Mouse (Mus musculus): Measurements from ENCODE around the gene Zhx3. TPM values are rescaled to one million over a fixed set of nuclear protein-coding genes. Genes with fewer than 3 reads are reported as not detected.
A peak's percentile ranks its signal among the peaks of the same experiment; 100 is the strongest.

Gene Zhx3
- polyA plus RNA-seq, 1 experiment from 2014 or later = 9.8 TPM

DNA sequence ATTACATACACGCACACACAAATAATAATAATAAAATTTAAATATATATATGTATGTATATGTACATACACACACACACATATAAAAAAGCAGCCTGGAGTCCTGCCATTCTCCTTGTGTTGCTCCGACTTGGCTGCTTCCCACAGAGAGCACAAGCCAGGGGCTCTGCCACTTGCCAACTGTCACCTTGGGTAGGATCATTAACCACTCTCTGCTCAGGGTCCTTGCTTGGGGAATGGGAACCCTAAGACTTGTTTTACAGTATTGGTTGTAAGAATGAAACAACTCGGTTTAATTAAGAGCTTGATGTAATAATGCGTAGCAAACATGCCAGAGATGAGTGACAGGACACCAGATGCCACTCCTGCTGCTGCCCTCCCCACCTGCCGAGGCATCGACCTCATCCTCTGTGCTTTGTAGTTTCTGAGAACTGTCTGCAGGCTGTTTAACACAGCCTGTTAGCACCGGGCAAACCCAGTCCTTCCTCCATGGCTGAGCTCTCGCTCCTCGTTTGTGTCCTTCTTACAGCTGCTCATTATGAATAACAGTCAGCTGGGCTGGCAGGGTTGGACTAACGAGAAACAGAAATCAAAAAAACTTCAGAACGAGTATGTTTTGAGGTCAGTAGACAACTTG, 132.2 kb downstream of the Zhx3 start:
- peaks cover 9% of the 10 kb centered on the region; the same call in 1 of the 2 replicates for H3K4me1 ChIP-seq (ENCODE audit: control insufficient read depth, insufficient read depth, low read length)
- WGBS = 77% methylated on average over 11 of the region's 11 CpGs

DNA sequence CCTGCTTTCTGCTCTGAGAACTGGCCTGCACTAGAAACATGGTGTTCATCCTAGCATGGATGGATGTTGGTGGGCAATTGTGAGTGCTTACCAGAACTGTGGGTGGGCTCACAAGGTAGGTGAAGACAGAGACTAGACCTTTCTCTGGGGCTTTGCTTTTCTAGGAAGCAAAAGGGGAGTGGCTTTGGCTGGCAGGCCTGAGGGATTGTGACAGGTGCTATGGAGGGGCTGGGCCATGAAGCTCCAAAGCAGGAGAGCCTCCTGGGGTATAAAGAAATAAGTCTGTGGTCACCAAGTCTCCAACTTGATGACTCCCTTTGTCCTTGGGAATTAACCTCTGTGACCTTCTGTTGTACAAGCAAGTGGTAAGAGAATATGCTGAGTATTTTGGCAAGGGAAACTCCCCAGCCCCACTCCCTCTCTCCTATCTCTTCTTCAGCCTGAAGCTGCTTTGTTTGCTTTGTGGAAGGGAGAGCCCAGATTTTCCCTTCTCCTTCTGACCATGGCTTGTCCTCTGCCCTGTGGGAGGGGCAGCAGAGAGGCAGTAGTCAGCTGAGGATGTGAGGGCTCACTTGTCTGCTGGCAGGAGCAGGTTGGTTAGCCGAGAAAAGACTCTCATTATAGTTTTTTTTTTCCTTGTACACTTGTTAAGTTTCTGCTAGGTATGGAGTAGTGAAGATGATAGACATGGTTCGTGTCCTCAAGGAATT, 133.0 kb downstream of the Zhx3 start:
- H3K9ac ChIP-seq (replicated peaks; ENCODE audit: low read depth, low read length) = no peak overlapping the region
- ATAC-seq (ENCODE audit: insufficient number of reproducible peaks, insufficient read depth, low FRiP score, low read depth) = no peak
- no peak overlapping the region for H3K27ac ChIP-seq (ENCODE audit: low read length)
- H3K36me3 ChIP-seq (ENCODE audit: control insufficient read depth, insufficient read depth, low read length) = peaks cover 18% of the 10 kb centered on the region
- no peak overlapping the region for H3K4me3 ChIP-seq (ENCODE audit: low read depth, low read length)
- 51% methylated on average over 2 of the region's 2 CpGs for WGBS
- H3K9me3 ChIP-seq (ENCODE audit: control insufficient read depth, low read depth, low read length) = no peaks in the 10 kb centered on the region
- peaks cover 11% of the 10 kb centered on the region; the same call in 1 of the 2 replicates for H3K4me1 ChIP-seq (ENCODE audit: control insufficient read depth, insufficient read depth, low read length)
- H3K27me3 ChIP-seq (ENCODE audit: control insufficient read depth, insufficient read depth, low read length) = no peaks in the 10 kb centered on the region
- H3K4me2 ChIP-seq (replicated peaks; ENCODE audit: low read depth, low read length) = no peak overlapping the region

More for the DNA sequence above, 132.2 kb downstream of the Zhx3 start:
- Histone ChIP-seq H3K27ac (ENCODE audit: low read length) (no peak overlapping the region), H3K4me3 (ENCODE audit: low read depth, low read length) (no peak overlapping the region), H3K36me3 (ENCODE audit: control insufficient read depth, insufficient read depth, low read length) (peaks cover 17% of the 10 kb centered on the region), H3K9ac (replicated peaks; ENCODE audit: low read depth, low read length) (no peak overlapping the region), H3K4me2 (replicated peaks; ENCODE audit: low read depth, low read length) (no peak overlapping the region), H3K27me3 (ENCODE audit: control insufficient read depth, insufficient read depth, low read length) (no peaks in the 10 kb centered on the region), H3K9me3 (ENCODE audit: control insufficient read depth, low read depth, low read length) (no peaks in the 10 kb centered on the region)
- no peak for ATAC-seq (ENCODE audit: insufficient number of reproducible peaks, insufficient read depth, low FRiP score, low read depth)

DNA sequence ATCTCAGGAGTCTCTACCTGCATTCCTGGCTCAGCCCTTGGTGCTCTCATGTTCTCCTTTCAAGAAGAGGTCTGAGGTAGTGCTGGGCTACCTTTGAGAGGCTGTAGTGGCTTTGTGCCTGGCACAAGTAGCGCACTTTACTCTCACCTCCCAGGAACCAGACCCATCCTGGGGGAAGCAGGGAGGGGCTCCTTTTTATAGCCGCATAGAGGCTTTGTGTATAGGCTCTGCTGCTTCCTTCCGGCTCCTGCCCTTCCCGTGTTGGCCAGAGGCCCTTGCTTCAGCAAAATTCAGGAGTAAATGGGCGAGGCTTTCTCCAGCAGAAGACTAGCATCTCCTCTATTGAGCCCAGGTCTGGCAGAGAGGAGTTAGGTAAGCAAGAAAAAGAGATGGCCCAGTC, 134.4 kb downstream of the Zhx3 start:
- Histone ChIP-seq H3K4me3 (ENCODE audit: low read depth, low read length) (no peak overlapping the region), H3K9me3 (ENCODE audit: control insufficient read depth, low read depth, low read length) (no peaks in the 10 kb centered on the region), H3K27me3 (ENCODE audit: control insufficient read depth, insufficient read depth, low read length) (no peaks in the 10 kb centered on the region), H3K9ac (replicated peaks; ENCODE audit: low read depth, low read length) (no peak overlapping the region), H3K4me2 (replicated peaks; ENCODE audit: low read depth, low read length) (no peak overlapping the region), H3K4me1 (ENCODE audit: control insufficient read depth, insufficient read depth, low read length) (peaks cover 26% of the 10 kb centered on the region; the same call in 1 of the 2 replicates), H3K27ac (ENCODE audit: low read length) (0 out of 2 replicates have a peak overlapping the region, but pooled peaks have one; percentile 27), H3K36me3 (ENCODE audit: control insufficient read depth, insufficient read depth, low read length) (peaks cover 11% of the 10 kb centered on the region)
- ATAC-seq (ENCODE audit: insufficient number of reproducible peaks, insufficient read depth, low FRiP score, low read depth) = no peak
- 67% methylated on average over 5 of the region's 5 CpGs for WGBS

DNA sequence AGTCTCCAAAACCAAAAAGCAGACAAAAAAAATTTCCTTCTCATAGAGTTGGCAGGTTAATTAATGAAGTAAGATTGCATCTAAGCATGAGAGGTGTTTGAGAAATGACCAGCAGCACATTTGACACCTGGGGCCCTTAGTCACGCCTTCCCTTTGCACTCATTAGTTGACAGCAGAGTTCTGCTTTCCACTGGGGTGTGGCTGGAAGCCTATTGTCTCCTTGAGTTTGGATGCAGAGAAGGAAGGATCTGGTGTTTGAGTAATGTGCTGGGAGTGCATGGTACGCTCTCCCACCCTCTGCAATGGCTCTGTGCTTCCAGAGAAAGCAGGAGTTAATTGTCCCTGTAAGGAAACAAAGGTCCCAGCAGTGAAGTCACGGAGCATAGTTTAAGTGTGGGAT, 136.3 kb downstream of the Zhx3 start:
- H3K9me3 ChIP-seq (ENCODE audit: control insufficient read depth, low read depth, low read length) = no peaks in the 10 kb centered on the region
- WGBS = 75% methylated on average over 3 of the region's 3 CpGs
- H3K9ac ChIP-seq (replicated peaks; ENCODE audit: low read depth, low read length) = no peak overlapping the region
- H3K27me3 ChIP-seq (ENCODE audit: control insufficient read depth, insufficient read depth, low read length) = no peaks in the 10 kb centered on the region
- H3K36me3 ChIP-seq (ENCODE audit: control insufficient read depth, insufficient read depth, low read length) = peaks cover 11% of the 10 kb centered on the region
- peaks cover 34% of the 10 kb centered on the region; the same call in 1 of the 2 replicates for H3K4me1 ChIP-seq (ENCODE audit: control insufficient read depth, insufficient read depth, low read length)
- H3K4me2 ChIP-seq (replicated peaks; ENCODE audit: low read depth, low read length) = no peak overlapping the region
- no peak overlapping the region for H3K4me3 ChIP-seq (ENCODE audit: low read depth, low read length)
- no peak for ATAC-seq (ENCODE audit: insufficient number of reproducible peaks, insufficient read depth, low FRiP score, low read depth)
- H3K27ac ChIP-seq (ENCODE audit: low read length) = no peak overlapping the region; the same call in 1 of the 2 replicates

DNA sequence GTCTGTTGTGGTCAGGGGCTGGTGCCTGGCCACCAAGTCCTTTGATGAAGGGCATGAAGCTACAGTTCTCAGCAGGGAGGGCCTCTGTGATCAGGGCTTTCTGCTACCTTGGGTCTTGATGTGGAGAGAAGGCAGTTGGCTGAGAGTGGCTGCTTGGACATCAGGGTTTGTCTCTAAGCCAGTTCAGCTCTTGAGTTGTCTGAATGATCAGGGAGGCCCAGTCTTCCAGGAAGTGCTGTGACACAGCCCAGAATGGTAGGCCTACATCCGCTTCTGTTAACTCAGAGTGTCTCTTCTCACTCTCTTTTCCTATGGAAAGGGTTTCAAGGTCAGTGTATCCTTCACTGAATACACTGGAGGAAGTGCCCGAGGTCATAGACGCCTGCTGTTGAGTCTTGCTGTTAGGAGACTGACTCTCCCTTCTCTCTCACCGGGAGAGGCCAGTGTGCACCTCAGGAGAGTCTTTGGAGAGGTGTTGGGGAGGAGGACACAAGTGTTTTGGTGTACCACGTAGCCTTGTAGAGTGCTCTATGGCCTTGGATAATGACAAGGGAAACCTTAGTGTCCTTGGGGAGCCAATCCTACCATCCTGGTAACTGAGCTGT, 137.0 kb downstream of the Zhx3 start:
- no peak overlapping the region for H3K9ac ChIP-seq (replicated peaks; ENCODE audit: low read depth, low read length)
- no peak overlapping the region for H3K4me2 ChIP-seq (replicated peaks; ENCODE audit: low read depth, low read length)
- ATAC-seq (ENCODE audit: insufficient number of reproducible peaks, insufficient read depth, low FRiP score, low read depth) = no peak
- 84% methylated on average over 5 of the region's 5 CpGs for WGBS
- peaks cover 34% of the 10 kb centered on the region; the same call in 1 of the 2 replicates for H3K4me1 ChIP-seq (ENCODE audit: control insufficient read depth, insufficient read depth, low read length)
- H3K27ac ChIP-seq (ENCODE audit: low read length) = no peak overlapping the region; the same call in 1 of the 2 replicates
- no peaks in the 10 kb centered on the region for H3K9me3 ChIP-seq (ENCODE audit: control insufficient read depth, low read depth, low read length)
- H3K27me3 ChIP-seq (ENCODE audit: control insufficient read depth, insufficient read depth, low read length) = no peaks in the 10 kb centered on the region
- H3K36me3 ChIP-seq (ENCODE audit: control insufficient read depth, insufficient read depth, low read length) = peaks cover 11% of the 10 kb centered on the region
- no peak overlapping the region for H3K4me3 ChIP-seq (ENCODE audit: low read depth, low read length)

DNA sequence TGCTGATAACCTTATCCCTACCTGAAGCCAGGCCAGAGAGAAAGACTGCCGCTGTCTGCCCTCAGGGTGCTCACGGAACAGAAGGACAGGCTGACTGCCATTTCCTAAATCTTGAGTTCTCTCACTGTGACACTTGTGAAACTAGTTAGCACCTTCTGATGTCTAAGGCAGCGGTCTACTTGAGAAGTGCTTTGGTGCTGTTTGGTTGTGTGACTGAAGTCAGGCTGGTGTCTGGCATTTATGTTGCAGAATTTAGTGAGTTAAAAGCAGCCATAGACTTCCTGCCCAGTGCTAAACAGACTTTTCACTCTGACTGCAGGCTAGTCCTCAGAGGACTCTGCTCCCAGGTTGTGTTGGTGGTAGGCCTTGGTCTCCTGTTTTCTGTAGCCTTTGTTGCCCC, 138.5 kb downstream of the Zhx3 start:
- Histone ChIP-seq H3K4me3 (ENCODE audit: low read depth, low read length) (no peak overlapping the region; the same call in 1 of the 2 replicates), H3K9ac (replicated peaks; ENCODE audit: low read depth, low read length) (0 out of 2 replicates have a peak overlapping the region, but pooled peaks have one; percentile 14), H3K27me3 (ENCODE audit: control insufficient read depth, insufficient read depth, low read length) (no peaks in the 10 kb centered on the region), H3K27ac (ENCODE audit: low read length) (no peak overlapping the region), H3K4me1 (ENCODE audit: control insufficient read depth, insufficient read depth, low read length) (peaks cover 34% of the 10 kb centered on the region; the same call in 1 of the 2 replicates), H3K9me3 (ENCODE audit: control insufficient read depth, low read depth, low read length) (no peaks in the 10 kb centered on the region), H3K4me2 (replicated peaks; ENCODE audit: low read depth, low read length) (no peak overlapping the region), H3K36me3 (ENCODE audit: control insufficient read depth, insufficient read depth, low read length) (peaks cover 11% of the 10 kb centered on the region)
- 83% methylated on average over 3 of the region's 3 CpGs for WGBS
- ATAC-seq (ENCODE audit: insufficient number of reproducible peaks, insufficient read depth, low FRiP score, low read depth) = no peak

DNA sequence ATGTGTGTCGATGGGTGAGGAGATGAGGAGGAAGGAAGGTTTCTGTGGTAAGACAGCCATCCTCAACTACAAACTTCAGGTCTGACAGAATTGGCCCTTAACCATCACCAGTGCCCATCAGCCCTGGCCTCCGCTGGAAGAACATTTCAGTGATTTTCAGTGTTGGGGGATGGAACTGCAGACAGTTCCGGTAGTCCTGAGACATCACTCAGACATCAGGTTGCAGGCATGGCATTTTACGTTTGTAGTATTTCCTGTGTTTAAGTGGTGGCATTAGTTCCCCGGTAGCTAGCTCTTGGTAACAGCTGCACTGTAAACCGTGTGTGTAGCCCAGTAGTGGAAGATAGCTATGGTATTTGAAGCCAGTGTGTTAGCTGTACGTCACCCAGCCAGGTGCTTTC, 139.7 kb downstream of the Zhx3 start:
- Histone ChIP-seq H3K4me2 (replicated peaks; ENCODE audit: low read depth, low read length) (peak overlapping the region; percentile 89), H3K36me3 (ENCODE audit: control insufficient read depth, insufficient read depth, low read length) (peaks cover 11% of the 10 kb centered on the region; the same call in 1 of the 2 replicates), H3K27ac (ENCODE audit: low read length) (no peak overlapping the region), H3K4me1 (ENCODE audit: control insufficient read depth, insufficient read depth, low read length) (peaks cover 34% of the 10 kb centered on the region; the same call in 1 of the 2 replicates), H3K27me3 (ENCODE audit: control insufficient read depth, insufficient read depth, low read length) (no peaks in the 10 kb centered on the region), H3K9ac (replicated peaks; ENCODE audit: low read depth, low read length) (peak overlapping the region; percentile 98), H3K9me3 (ENCODE audit: control insufficient read depth, low read depth, low read length) (no peaks in the 10 kb centered on the region), H3K4me3 (ENCODE audit: low read depth, low read length) (peak overlapping the region; percentile 89)
- ATAC-seq (ENCODE audit: insufficient number of reproducible peaks, insufficient read depth, low FRiP score, low read depth) = no peak
- WGBS = 24% methylated on average over 7 of the region's 7 CpGs

DNA sequence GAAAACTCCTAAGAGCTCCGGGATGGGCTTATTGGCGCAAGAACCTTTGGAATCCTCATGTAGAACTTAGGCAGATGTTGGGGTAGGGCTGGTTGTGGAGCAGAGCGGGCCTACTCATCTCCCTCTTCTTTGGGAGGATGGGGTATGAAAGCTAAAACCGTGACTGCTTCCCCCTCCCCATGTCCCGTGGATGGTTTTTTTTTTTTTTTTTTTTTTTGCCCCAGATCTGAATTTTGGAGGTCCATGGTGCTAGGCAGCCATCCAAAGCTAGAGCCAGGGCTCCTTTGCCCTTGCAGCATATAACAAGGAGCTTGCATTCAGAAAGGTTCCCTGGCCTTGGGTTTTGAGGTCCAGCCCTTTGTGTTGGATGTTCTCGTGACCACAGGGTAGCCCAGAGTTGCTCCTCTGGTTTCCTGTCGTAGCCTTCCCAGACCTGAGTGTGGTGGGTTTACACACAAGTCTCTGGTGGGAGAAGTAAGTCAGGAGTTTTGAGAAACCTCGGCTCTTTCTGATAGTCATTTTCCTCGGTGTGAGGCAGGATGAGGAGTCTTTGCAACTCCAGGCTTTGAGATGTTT, 140.3 kb downstream of the Zhx3 start:
- Histone ChIP-seq H3K4me1 (ENCODE audit: control insufficient read depth, insufficient read depth, low read length) (peaks cover 34% of the 10 kb centered on the region; the same call in 1 of the 2 replicates), H3K4me2 (replicated peaks; ENCODE audit: low read depth, low read length) (peak overlapping the region; percentile 89), H3K9me3 (ENCODE audit: control insufficient read depth, low read depth, low read length) (no peaks in the 10 kb centered on the region), H3K27ac (ENCODE audit: low read length) (no peak overlapping the region), H3K9ac (replicated peaks; ENCODE audit: low read depth, low read length) (peak overlapping the region; percentile 98), H3K36me3 (ENCODE audit: control insufficient read depth, insufficient read depth, low read length) (peaks cover 11% of the 10 kb centered on the region; the same call in 1 of the 2 replicates), H3K27me3 (ENCODE audit: control insufficient read depth, insufficient read depth, low read length) (no peaks in the 10 kb centered on the region), H3K4me3 (ENCODE audit: low read depth, low read length) (peak overlapping the region; percentile 89)
- no peak for ATAC-seq (ENCODE audit: insufficient number of reproducible peaks, insufficient read depth, low FRiP score, low read depth)
- 31% methylated on average over 9 of the region's 9 CpGs for WGBS

Measured in stomach, embryonic 14.5 days (tissue).